Mouse (Mus musculus) 416B (cell line): ENCODE results near the gene Mob3b.

Experiments used
- DNase-seq: peaks from one replicate; pipeline ENCODE4 v3.0.0; 2011; ENCODE audit warnings: low read depth

Mob3b gene

GRCm38 (mm10) chr4:35004473-35004872, 152.8 kb downstream of the Mob3b start:
- DNase-seq, result no peak

DNA sequence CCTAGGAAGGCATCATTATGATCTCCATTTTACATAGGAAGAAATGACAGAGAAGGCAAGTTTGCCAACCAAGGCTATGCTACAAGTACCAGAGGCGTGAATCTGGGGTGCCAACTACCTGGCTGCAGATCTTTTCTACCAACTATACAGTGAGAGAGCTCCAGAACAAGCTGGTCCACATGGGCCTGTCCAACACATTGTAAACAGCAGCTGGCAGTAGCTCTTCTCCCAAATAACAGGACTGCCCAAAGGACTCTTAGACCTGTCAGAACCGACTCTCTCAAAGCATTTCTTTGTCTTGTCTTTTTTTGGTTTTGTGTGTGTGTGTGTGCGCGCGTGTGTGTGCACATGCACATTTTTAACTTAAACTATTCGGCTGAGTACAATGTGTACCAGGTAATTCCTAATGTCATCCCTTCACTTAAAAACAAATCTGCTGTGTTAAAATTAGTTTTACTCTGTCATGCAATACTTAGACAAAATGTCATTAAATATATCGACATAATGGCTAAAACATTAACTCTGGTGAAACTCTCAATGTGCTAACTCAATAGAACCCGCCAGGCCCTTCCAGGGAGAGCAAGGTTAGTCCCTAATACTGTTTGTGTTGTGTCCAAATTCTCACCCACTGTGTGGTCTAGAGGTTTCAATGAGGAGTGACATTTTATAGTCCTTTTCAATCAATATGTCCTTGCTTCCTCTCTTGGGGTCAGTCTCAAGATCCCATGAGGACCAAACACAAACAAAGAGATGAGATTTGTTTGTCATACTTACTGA, 153.5 kb downstream of the Mob3b start:
- DNase-seq, result no peak

DNA sequence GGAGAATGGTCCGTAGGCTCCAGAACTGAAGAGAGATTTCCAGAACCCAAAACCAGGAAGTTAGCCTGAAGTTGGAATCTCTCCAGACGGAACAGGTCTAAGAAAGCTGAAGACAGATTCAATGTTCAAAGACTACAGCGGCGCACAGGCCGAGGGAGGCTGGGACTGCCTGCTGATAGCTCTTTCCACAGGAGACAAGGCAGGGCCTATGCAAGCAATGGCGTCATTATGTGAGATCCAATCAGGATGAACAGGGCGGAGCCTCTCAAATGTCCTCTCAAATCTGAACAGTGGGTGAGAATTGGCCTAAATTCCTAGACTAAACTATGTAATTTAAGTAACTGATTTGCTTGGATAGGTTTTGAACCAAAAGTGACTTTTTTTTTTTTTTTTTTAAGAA, 160.7 kb downstream of the Mob3b start:
- no peak for DNase-seq

GRCm38 (mm10) chr4:34993639-34993975, 163.7 kb downstream of the Mob3b start:
- DNase-seq, result no peak

- DNase-seq, result no peak
Measured at GRCm38 (mm10) chr4:34992866-34993638, 164.2 kb downstream of the Mob3b start.

GRCm38 (mm10) chr4:34991891-34992865, 165.1 kb downstream of the Mob3b start:
- DNase-seq, result no peak

DNA sequence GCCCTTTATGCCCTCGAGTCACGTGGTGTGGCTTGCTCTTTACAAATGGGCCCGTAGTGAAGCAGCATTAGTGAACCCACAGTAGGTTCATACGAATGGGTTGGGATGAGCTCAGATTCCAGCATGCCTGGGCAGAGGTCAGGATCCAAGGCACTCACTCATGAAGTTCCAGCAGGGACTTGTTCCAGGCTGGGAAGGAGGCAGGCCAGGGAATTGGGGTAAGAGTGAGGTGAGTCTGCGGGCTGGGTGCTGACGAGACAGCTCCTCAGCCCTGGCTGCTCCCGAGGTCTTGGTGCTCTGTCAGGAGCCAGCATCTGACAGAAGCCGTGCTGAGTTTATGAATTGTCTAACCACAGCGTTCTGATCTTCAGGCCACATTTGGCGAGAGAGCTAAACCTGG, 166.2 kb downstream of the Mob3b start:
- DNase-seq, result no peak

- DNase-seq, result no peak
Measured at GRCm38 (mm10) chr4:34990659-34991058, 166.6 kb downstream of the Mob3b start.

DNA sequence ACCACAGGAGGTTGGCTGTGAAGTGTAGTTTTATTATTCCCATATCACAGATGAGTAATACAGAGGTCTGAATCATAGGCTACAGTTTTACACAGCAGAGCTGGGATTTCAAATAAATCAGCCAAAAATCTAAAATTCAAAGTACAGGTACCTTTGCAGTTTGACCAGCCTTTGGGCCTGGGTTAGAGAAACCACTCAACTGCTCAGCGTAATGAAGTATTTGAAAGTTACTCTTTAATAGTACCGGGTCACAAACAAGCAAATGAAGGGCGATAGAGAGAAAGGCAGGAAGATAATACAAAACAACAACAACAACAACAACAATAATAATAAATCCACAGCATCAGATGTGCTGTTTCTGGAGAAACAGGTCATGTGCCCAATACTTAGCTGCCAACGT, 169.7 kb downstream of the Mob3b start:
- no peak for DNase-seq

DNA sequence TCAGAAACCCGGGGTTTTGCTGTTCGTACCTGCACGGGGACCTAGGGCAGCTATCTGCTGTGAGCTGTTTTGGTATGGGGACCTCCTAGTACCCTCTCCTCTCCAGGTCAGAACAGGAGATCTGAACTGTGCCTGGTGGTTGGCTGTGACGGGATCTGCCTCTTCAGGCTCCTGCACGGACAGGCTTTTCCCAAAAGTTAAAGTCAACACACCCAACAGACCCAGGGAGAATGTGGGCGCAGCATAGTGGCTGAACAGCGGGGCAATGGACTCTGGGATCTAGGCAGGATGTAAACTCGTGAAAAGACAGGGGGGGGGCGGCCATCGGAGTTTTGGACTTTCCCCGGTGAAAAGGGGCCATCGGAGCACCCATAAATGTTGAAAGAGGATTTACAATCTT, 170.2 kb downstream of the Mob3b start:
- DNase-seq, result no peak

DNA sequence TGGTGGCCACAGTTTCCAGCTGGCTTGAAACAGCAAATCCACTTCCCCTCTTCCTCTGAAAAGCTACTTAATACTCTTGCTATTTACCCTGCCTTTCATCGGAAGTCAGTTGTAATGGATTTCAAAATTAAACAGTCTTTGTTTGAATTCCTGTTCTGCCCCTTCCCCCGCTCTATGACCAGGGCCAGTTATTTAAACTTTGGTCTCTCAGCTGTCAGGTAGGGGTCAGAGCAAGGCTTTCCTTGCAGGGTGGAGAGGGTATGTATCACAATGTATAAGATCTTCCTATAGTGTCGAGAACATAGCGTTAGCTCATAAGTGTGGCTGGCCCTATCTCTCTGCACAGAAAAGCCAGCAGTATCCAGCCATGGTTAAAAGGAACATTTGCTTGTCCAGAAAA, 170.6 kb downstream of the Mob3b start:
- DNase-seq, result no peak

GRCm38 (mm10) chr4:34984377-34984776, 172.9 kb downstream of the Mob3b start:
- DNase-seq, result no peak

DNA sequence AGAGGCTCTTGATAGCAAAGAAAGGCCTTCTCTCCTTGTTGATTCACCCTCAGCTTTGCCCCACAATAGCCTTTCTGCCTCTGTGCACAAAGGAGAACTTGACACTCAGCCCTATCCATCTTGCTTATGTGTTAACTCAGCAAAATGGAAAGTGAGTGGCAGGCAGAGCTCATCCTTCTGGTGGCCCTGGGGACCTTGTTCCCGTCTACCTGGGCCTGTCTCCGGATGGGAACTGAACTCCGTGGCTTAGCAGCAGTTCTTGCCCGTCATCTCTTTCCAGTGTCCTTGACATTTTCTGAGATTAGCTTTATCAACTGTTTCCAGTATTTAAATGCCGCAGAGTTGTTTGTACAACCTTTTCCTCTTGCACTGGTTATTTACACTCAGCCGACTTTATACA, 173.8 kb downstream of the Mob3b start:
- DNase-seq, result no peak

GRCm38 (mm10) chr4:34981301-34982172, 175.7 kb downstream of the Mob3b start:
- no peak for DNase-seq

- DNase-seq, result no peak
Measured at GRCm38 (mm10) chr4:34980461-34981039, 176.7 kb downstream of the Mob3b start.

DNA sequence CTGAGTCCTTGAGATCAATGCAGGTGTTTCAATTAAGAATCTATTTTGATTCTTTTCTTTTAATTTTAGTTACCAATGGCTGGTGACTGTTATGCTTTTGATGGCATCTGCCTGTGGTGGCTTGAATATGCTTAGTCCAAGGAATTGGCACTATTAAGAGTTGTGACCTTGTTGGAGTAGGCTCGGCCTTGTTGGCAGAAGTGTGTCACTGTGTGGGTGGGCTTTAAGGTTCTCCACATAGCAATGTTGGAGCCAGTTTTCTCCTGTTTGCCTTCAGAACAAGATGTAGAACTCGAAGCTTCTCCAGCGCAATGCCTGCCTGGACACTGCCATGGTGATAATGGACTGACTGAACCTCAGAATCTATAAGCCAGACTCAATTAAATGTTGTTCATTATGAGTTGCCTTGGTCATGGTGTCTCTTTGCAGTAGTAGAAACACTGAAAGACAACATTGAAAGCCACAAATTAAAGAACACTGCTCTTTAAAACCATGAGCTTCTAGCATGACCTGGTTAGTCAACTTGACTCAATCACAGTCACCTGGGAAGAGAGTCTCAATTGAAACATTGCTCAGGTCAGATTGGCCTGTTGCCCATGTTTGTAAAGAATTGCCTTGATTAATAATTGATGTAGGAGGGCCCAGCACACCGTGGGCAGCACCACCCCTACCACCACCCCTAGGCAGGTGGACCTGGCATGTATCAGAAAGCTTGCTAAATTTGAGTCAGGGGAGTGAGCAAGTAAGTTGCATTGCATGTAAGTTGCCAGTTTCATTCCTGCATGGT, 180.2 kb downstream of the Mob3b start:
- no peak for DNase-seq

GRCm38 (mm10) chr4:34976331-34976778, 180.9 kb downstream of the Mob3b start:
- DNase-seq, result no peak

DNA sequence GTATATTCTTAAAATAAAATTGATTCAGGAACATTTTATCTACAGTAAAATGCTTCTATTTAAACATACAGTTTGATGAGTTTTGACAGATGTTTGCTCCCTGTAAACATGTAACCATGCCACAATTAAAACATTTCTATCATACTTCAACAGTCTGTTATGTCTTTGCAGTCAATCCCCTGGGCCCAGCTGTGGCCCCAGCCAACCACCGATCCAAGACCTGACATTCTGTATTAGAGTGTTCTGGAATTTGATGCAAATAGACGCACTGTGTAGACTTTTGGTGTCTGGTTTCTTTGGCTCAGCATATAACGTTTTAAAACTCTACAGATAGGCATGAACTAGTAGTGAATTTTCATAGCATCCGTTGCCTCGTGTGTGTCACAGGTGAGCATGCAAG, 182.5 kb downstream of the Mob3b start:
- DNase-seq, result no peak

- DNase-seq, result no peak
Measured at GRCm38 (mm10) chr4:34967541-34967940, 189.7 kb downstream of the Mob3b start.

DNA sequence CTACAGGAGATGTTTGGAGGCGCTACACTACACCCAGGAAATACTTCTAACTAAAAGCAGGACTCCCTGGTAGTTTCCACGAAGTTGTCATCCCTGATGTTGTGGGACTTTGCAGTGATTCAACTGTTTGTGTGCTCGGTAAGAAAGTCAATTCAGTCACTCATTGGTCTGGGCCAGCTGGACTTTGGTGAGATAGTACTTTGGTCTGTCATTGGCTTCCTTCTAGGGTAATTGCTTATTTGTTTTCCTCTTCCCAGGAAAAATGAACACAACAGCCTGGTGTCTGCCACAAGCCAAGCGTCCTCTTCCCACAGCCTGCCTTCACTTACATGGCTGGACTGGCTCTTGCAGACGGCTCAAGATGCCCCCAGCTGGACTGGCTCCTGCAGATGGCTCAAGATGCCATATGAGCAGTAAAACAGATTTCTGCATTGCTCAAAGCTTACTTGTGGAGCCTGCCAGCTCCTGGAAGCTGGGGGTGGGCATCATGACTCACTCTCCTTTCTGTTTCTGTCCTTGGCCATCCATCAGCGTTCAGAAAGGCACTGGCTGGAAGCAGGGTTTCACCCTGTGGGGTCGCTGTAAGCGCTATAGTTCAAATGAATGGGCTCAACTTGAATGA, 190.8 kb downstream of the Mob3b start:
- DNase-seq, result no peak
